Mouse (Mus musculus) G1E (cell line): ENCODE measurements around the gene Aqp8. TPM values are rescaled to one million over a fixed set of nuclear protein-coding genes. Genes with fewer than 3 reads are reported as not detected.

ENCODE experiments used
- ATAC-seq: 2 replicates; pipeline ENCODE4 v1.8.0; 2016; ENCODE audit warnings: mild to moderate bottlenecking; ENCODE audit not compliant: insufficient number of reproducible peaks, poor library complexity, low FRiP score, severe bottlenecking; ENCODE audit errors: extremely low read depth
- DNase-seq: peaks from one replicate; pipeline ENCODE4 v3.0.0; 2012; ENCODE audit warnings: low spot score
- H3K27me3 ChIP-seq: 2 replicates; pipeline ENCODE4 v1.6.1; 2012; ENCODE audit warnings: mild to moderate bottlenecking, low read length, inconsistent platforms; ENCODE audit not compliant: insufficient read depth
- H3K36me3 ChIP-seq: replicated peaks from 2 replicates; pipeline ENCODE3; 2012; ENCODE audit warnings: mild to moderate bottlenecking, inconsistent platforms
- H3K4me1 ChIP-seq: 2 replicates; pipeline ENCODE4 v1.6.1; 2012; ENCODE audit warnings: low read depth, low read length, inconsistent platforms, mixed read lengths; ENCODE audit not compliant: insufficient read depth
- H3K4me3 ChIP-seq: 2 replicates; pipeline ENCODE4 v1.5.1; 2012; ENCODE audit warnings: low read depth, mild to moderate bottlenecking, inconsistent platforms, low read length, moderate library complexity, mixed read lengths
- H3K9me3 ChIP-seq: replicated peaks from 2 replicates; pipeline ENCODE4 v1.6.1; 2012; ENCODE audit warnings: inconsistent platforms
- CTCF ChIP-seq: IDR thresholded peaks from 2 replicates; pipeline ENCODE4 v1.5.1; 2012; ENCODE audit warnings: low read depth, low read length, inconsistent platforms, mixed read lengths
- GATA1 ChIP-seq: IDR thresholded peaks from 2 replicates; pipeline ENCODE4 v1.6.1; 2012; ENCODE audit warnings: borderline replicate concordance, low read length, inconsistent platforms, mixed read lengths
- GATA2 ChIP-seq: IDR thresholded peaks from 2 replicates; pipeline ENCODE4 v1.6.1; 2012; ENCODE audit warnings: low read depth, low read length, inconsistent platforms, borderline replicate concordance
- POLR2AphosphoS5 ChIP-seq: IDR thresholded peaks from 2 replicates; pipeline ENCODE4 v1.6.1; 2012; ENCODE audit warnings: low read depth, low read length, inconsistent platforms; ENCODE audit not compliant: insufficient replicate concordance
- TAL1 ChIP-seq: conservative IDR thresholded peaks from 2 replicates; pipeline ENCODE4 v1.6.1; 2012; ENCODE audit warnings: low read depth, low read length, inconsistent platforms, mixed read lengths
- polyA plus RNA-seq: library from polyadenylated mRNA; stranded (reverse); fragments of >175 nt; gene quantifications from 2 replicates; pipeline ENCODE4 v1.2.3, GENCODE M21; 2012
- total RNA-seq, 2 experiments: library from RNA; stranded (forward) in 1 of 2; stranded (reverse) in 1 of 2; fragments of 200-1000 nt in 1 of 2; fragments of >200 nt in 1 of 2; fragmentation: Nextera tagmentation in 1 of 2; gene quantifications; 2 replicates each; pipeline ENCODE4 v1.2.3; 2014 to 2017

Aqp8 gene
- total and polyA plus RNA-seq, 3 experiments = 0.46 to 2.8 TPM; not detected in 1

DNA sequence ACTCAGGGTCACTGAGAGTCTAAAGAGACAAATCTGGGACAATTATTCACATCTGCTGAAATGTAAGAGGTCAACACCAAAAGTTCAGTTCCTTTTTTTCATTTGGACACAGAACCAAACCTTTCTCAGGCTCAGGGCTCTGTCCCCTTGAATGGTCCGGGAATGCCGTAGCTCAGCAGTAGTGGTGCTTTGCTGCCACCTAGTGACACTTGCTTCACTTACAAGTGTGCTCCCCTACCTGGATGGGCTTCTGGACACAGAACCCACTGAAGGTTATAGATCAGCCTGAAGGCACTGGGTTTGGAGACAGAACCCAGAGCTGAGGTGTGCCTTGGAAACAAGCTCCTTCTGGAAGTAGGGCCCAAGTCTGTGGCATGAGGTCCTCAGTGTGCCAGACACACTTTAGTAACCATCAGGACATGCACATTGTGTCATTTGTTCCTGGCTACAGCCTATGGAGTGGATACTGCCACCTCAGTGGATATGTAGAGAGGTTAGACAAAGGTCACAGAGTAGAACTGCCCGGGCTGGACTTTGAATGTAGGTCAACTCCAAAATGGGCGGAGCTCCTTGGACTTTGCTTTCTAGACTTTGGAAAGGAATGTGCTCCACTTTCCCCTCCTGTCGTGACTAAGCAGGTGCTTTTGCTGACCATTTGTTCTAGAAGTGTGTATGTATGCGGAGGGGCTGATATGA lies 3.7 kb downstream of the Aqp8 start:
- Histone ChIP-seq H3K27me3 (peaks cover 24% of the 10 kb centered on the region), H3K4me3 (no peak overlapping the region)
- peak; percentile 21 for DNase-seq

DNA sequence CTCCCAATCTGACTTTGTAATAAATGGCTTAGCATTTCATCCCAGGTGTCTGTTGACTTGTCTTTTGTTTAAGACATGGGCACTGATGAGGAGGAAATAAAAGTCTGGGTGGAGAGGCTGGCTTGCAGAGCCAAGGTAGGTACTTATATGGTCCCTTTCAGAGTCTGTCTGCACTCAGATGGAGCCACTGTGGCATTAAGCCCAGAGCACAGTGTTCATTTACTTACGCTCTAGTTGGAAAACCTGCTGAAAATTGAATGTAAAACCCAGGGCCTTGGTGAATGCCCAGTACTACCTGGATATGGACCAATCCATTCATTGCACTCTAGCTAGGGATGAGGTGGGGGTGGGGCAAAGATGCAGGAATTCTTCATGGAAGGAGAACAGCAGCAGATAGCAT lies 5.9 kb downstream of the Aqp8 start:
- no peak for TF ChIP-seq CTCF
- no peak for TF ChIP-seq TAL1
- TF ChIP-seq GATA1 = no peak
- TF ChIP-seq GATA2 = no peak
- TF ChIP-seq POLR2AphosphoS5 = no peak
- H3K9me3 ChIP-seq = no peaks in the 10 kb centered on the region

More for the DNA sequence above, 3.7 kb downstream of the Aqp8 start:
- H3K36me3 ChIP-seq = no peaks in the 10 kb centered on the region
- TF ChIP-seq GATA1 = no peak
- TF ChIP-seq CTCF = peak; percentile 73
- H3K4me1 ChIP-seq = peaks cover 37% of the 10 kb centered on the region
- H3K9me3 ChIP-seq = no peaks in the 10 kb centered on the region
- ATAC-seq = no peak

DNA sequence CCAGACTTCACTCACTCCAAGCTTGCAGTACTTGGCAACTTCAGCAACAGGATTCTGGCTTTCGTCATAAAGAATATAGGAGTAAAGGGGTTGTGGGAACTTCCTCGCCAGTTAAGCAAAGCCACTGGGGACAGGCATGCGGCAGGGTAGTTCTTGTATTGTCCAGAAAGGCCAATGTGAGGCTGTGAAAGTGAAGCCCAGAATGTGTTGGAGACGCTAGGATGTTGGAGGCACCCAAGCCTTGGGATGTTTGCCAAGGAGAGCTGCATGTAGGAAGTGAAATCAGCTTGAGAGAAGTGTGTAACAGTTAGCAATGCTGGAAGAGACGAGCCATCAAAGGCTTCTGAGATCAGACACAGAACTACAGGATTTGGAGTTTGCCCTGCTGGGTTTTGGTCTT lies 25.6 kb downstream of the Aqp8 start:
- Histone ChIP-seq H3K36me3 (no peaks in the 10 kb centered on the region), H3K4me3 (no peak overlapping the region), H3K4me1 (no peaks in the 10 kb centered on the region), H3K9me3 (no peaks in the 10 kb centered on the region), H3K27me3 (peaks cover 15% of the 10 kb centered on the region; the same call in 1 of the 2 replicates)
- DNase-seq (no peak), ATAC-seq (no peak)
- TF ChIP-seq CTCF = no peak
- TF ChIP-seq GATA1 = no peak
- no peak for TF ChIP-seq TAL1
- no peak for TF ChIP-seq GATA2
- TF ChIP-seq POLR2AphosphoS5 = no peak

More for the DNA sequence above, 5.9 kb downstream of the Aqp8 start:
- H3K4me1 ChIP-seq = peaks cover 15% of the 10 kb centered on the region
- no peak overlapping the region for H3K4me3 ChIP-seq
- H3K27me3 ChIP-seq = peaks cover 24% of the 10 kb centered on the region
- DNase-seq (no peak), ATAC-seq (no peak)
- no peaks in the 10 kb centered on the region for H3K36me3 ChIP-seq

- Histone ChIP-seq H3K36me3 (no peaks in the 10 kb centered on the region), H3K9me3 (peaks cover 7% of the 10 kb centered on the region; the same call in 1 of the 2 replicates), H3K27me3 (no peaks in the 10 kb centered on the region; the same call in 1 of the 2 replicates), H3K4me3 (no peak overlapping the region), H3K4me1 (no peaks in the 10 kb centered on the region)
- TF ChIP-seq GATA1 (no peak), TAL1 (no peak), POLR2AphosphoS5 (no peak), GATA2 (no peak), CTCF (no peak)
- ATAC-seq (no peak), DNase-seq (no peak)
Observed at GRCm38 (mm10) chr7:123499481-123500238, 37.6 kb downstream of the Aqp8 start.

DNA sequence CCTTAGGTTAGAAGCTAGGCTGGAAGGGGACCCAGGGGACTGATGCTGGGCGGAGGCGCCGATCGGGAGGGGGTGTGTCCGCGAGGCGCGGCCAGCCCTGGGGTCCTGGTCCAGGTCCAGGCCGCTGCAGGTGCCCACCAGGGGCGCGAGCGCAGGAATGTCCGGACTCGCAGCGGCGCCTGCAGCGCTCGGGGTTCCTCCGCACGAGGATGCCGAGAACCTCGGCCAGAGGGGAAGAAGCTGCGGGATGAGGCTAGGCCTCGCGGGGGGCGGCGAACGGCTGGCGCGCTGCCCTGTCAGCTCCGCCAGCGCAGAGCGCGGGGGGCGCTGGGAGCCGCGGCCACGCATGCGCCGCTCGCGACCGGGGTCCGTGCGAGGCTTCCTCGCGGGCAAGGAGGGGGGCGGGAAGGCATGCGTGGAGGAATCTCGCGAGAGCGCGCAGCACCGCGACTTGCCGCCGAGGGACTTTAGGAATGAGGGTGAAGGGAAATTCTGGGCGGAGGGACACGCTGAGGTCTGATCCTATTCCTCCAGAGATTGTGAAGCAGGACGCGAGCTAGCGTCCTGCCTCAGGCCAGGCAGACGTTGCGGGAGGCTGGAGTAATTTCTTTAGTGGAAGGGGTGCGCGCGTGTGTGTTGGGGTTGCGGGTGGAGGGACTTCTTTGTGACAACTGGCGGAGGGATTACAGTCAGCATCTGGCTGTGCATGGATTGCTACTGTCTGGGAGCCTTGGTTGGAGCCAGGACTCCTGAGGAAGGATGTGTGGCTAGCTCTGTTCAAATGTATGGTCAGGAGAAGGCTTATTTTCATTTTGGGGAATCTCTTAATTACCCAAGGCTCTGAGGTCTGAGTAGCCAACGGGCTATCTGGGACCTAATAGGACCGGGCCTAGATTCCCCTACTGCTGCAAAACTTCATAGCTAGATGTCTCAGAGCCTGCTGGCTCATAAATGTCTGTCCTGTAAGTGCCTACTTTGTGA lies 38.4 kb downstream of the Aqp8 start, which contains the start of gene Zkscan2:
TSS of gene Zkscan2 (minus strand) at position 211 of the 981 bp plus-strand sequence.
- no peaks in the 10 kb centered on the region for H3K4me1 ChIP-seq
- DNase-seq (no peak), ATAC-seq (no peak)
- H3K4me3 ChIP-seq = no peak within 1 kb of the TSS
- no peaks in the 10 kb centered on the region for H3K36me3 ChIP-seq
- TF ChIP-seq CTCF = no peak
- TF ChIP-seq TAL1 = no peak
- no peak for TF ChIP-seq POLR2AphosphoS5
- TF ChIP-seq GATA1 = no peak
- TF ChIP-seq GATA2 = no peak
- H3K9me3 ChIP-seq = peaks cover 7% of the 10 kb centered on the region; the same call in 1 of the 2 replicates
- H3K27me3 ChIP-seq = no peaks in the 10 kb centered on the region; the same call in 1 of the 2 replicates

- H3K27me3 ChIP-seq = no peaks in the 10 kb centered on the region; the same call in 1 of the 2 replicates
- H3K36me3 ChIP-seq = no peaks in the 10 kb centered on the region
- peak; percentile 7 for DNase-seq
- H3K9me3 ChIP-seq = peaks cover 7% of the 10 kb centered on the region; the same call in 1 of the 2 replicates
- no peaks in the 10 kb centered on the region for H3K4me1 ChIP-seq
- H3K4me3 ChIP-seq = no peak overlapping the region
- no peak for ATAC-seq
- no peak for TF ChIP-seq POLR2AphosphoS5
Observed at GRCm38 (mm10) chr7:123503358-123503757, 41.3 kb downstream of the Aqp8 start.
